Mouse (Mus musculus) telencephalon, adult 2 months (tissue): Measurements from ENCODE around the gene 6330409D20Rik.

ENCODE experiments used
- DNase-seq: peaks from one replicate; pipeline ENCODE4 v3.0.0-alpha.2; 2011; ENCODE audit warnings: low read depth, low spot score

6330409D20Rik gene

DNA sequence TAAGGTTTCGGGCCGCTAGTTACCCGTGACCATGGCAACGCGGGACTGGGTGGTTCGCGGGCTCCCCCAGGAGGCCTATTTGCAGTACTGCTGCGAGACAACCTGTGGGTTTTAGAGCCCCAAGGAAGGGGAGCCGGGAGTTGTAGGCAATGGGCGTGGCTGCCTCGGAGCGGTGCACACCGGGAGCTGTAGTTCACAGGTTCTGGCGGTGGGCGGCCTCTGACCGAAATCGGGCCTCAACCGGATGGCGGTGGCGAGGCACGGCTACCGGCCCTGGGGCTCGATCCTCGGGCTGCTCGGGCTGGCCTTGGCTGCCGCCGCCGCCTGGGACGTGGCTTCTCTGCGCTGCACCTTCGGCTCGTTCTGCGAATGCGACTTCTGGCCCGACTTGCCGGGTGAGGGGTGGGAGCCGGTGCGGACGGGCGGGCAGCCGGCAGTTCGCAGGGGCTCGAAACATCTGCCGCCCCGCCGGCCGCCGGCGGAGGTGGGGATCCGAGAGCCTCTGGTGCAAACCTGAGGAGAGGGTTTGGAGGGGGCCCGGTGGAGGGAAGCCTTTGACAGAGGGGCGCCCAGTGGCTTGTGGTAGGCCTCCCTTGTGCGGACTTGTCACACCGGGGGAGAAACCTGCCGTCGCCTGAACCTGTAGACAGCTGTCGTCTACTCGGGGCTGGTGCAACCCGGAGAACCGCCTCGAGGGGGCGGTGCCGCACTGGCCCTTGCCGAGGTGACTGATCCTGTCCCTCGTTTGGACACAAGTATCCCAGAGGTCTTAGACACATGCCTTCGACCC is 16.4 kb upstream of the 6330409D20Rik start, which contains the start of gene Tor2a:
Tor2a (plus strand) TSS at position 179 of the 790 bp plus-strand sequence.
- peak; percentile 96 for DNase-seq

DNA sequence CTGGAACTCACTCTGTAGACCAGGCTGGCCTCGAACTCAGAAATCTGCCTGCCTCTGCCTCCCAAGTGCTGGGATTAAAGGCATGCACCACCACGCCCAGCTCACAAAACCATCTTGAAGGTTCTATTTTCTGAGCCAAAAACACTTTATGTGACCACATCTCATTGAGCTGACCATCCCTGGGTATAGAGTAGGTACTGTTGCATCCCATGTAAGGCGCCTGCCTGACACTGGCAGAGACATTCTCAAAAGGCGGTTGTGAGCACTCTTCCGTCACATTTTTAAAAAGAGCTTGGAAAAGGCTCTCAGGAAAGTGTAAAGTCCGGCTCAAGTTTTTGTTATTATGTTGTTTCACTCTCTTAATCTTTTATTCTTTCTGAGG is 15.8 kb upstream of the 6330409D20Rik start:
- no peak for DNase-seq

DNA sequence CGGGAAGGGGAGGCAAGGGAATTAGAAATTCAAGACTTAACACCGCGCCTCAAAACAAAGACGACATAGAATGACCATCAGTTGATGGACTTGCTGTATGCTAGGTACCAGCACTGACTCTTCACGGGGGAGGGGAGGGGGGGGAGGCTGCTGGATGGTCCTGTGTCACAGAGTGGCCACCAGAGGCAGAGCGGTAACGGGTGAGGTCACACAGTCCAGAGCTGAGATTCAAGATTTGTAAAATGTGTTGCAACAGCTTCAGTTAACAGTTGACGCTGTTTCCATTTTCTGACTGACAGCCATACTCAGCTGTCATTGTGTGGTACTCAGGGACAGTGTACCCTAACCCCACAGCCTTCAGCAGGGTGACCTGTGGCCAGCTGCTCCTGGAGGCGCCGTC is 11.4 kb upstream of the 6330409D20Rik start:
- DNase-seq = no peak

DNA sequence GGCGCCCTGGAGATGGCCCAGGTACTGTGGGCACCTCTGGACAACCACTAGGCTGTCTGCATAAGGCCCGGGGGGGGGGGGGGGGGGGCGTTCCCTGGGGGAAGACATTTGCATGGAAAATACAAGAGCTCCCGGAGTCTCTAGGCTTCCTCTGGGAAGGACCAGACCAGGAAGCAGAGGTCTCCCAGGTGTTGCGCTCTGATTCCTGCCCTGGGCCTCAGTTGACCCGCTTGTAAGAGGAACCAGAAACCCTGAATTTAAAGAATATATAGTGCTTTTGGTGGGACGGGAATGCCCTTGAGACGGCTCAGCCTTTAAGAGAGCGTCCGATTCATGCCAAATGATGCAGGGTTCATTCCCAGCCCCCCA is 10.8 kb upstream of the 6330409D20Rik start:
- no peak for DNase-seq

DNA sequence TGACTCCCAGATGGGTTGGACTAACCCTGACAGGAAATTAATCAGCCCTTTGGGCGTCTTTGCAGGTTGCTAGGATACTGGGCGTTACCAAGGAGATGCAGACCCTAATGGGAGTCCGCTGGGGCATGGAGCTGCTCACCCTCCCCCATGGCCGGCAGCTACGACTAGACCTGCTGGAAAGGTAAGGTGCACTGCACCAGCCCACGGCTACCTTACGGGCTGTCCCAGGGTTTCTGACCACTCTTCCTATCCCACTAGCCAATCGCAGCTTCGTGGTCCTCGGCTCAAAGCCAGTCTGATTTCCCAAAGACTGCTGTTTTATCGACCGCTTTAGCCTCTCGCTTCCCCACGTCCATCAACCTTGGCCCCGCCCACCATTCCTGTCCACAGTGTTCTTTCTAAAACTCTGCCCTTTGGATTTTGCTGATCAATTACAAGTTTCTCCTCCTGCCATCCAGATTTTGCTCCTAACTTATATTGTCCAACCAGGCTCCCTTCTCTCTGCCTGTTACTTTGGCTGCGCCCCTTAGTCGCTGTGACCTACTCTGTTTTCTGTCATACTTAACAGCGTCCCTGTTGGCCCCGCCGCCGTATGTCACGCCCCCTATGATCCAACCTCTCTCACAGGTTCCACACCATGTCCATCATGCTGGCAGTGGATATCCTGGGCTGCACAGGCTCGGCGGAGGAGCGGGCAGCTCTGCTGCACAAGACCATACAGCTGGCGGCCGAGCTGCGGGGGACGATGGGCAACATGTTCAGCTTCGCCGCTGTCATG is 10.3 kb upstream of the 6330409D20Rik start:
- no peak for DNase-seq

DNA sequence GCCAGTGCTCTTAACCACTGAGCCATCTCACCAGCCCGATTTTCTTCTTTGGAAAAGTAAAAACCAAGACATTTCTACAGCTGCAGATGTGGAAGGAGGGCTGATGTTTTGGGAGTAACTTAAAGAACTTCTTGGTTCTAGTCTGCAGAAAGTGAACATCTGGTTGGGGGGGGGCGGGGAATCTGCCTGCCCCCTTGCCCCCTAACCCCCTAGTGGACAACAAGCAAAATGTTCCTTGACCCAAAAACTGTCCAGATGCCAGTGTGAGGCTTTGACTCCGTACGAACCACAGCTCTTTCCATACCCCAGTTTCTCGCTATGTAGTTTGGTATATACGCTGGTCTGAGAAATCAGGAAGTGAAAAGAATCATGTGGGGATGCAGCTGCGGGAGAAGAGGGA is 9.4 kb upstream of the 6330409D20Rik start:
- DNase-seq = no peak

DNA sequence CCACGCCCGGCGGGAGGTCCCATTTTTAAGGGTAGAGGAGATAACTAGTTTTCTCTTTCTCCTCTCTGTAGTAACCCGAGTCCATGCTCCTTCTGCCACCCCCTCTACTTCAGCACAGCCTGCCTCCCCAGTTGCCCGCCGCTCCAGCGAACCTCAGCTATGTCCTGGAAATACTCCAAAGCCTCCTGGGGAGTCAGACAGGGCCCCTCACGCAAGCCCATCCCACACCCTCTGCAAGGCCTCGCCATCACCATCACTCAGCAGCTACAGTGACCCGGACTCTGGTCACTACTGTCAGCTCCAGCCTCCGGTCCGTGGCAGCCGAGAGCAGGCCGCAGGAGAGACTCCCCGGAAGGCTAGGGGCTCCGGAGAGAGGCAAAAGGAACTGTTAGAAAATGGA is 8.3 kb upstream of the 6330409D20Rik start:
- DNase-seq = no peak

DNA sequence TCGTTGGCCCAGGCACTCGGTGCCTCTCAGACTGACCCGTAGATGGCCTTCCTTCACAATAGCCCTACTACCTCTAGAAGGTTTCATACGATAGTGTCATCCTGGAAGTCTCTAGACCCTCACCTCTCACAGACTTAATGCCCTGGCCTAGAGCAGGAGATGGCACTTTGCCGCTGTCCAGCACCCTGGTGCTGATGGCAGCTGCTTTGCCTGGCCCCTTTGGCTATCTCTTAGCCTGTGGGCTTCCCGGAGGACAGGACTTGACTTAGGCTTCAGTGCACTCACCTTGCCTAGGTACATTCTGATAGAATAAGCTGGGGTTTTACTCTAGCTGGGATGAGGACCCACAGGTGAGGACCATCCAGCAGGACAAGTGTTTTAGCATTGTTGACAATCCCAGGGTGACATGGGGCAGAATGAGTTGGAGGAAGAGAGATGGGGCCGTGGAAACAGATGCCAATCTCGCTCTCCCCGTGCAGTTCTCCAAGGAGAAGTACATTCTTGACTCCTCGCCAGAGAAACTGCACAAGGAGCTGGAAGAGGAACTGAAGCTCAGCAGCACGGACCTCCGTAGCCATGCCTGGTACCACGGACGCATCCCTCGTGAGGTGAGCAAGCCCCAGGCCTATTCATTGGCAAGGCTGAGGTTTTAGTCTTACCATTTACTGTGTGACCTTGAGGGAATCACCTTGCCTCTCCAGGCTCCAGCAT is 3.6 kb upstream of the 6330409D20Rik start:
- no peak for DNase-seq

DNA sequence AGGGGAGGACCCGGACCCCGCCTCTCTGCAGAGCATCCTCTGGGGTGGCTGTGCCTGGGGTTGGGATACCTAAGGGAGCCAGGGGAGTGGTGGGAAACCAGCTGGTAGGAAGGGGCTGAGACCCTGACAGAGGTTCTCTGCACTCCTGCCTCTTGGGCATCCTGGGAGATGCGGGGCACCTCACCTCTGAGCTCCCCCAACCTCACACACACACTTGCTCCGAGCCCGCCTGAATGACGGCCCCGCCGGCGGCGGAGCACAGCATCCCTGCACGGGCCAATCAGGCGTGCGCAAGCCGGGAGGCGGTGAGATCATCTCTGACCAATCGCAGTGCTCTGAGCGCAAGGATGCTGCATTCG is 1.3 kb upstream of the 6330409D20Rik start:
- peak; percentile 82 for DNase-seq

DNA sequence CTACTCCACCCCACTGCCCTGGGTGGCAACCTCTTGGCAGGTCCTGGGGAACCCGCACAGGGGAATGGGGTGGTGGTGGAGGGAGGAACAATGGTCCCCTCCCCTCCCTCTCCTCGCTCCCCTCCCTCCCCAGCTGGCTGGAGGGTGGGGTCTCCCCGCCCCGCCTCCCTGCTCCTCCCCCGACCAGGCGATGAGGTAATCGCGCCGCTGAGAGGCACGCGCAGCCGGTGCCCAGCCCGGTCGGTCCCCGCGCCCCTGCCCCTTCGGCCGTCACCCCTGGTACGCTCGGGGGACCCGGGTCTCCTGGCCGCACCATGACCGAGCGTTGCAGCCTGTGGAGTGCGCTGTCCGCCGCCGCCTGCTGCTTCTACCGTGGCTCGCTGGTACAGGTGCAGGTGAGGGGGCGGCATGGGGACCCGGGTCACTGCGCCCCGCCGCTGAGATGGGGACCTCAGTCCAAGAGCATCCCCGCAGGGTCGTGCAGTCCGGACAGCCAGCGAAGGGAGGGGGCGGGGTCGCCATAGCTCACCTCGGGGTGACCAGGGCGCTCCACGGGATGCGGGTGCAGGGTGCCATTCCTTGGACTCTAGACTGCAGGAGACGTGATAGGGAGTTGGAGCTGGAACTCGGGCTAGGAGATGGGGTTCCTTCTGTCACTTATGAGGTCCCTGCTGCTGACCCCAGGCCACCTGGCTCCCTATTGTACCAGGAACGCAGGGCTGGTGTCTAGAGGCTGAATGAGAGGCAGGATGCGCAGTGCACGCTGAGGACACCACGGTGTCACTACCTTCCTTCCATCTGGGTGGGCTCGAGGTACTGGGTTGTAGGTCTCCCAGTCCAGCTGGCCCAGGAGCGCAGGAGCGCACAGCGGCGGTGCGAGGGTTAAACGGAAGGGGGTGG is 707 bp upstream of the 6330409D20Rik start:
- DNase-seq = no peak

DNA sequence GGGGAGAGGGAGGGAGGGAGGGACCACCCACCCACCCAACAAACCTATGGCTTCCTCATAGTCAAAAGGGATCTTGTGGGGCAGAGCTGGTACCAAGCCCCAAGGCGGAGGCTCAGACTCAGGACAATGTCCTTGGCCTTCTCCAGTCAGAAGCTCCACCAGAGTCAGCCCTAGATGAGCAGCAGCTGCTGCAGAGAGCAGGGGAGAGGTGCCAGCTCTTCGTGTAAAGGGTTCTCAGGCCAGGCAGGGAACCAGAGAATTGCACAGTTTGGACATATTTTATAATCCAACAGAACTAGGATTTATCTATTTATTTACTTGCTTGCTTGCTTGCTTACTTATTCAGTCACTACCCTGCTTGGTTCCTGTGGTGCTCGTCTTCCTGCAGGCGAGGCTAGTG is 1.5 kb downstream of the 6330409D20Rik start:
- no peak for DNase-seq

DNA sequence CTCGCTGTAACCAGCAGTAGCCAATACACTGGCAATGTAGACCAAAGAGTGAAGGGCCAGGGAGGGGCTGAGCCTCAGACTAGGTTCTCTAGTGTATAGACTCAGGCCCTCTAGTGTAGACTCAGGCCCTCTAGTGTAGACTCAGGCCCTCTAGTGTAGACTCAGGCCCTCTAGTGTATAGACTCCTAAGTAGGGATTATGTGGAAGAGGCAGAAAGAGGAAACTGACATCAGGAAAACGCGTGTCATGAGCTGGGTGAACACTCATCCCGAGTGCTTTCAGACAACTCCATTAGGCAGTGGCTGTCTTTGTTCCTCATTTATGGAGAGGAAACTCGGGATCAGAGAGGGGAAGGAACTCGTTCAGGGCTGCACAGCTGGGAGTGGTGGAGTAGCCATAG is 3.8 kb downstream of the 6330409D20Rik start:
- DNase-seq = no peak

DNA sequence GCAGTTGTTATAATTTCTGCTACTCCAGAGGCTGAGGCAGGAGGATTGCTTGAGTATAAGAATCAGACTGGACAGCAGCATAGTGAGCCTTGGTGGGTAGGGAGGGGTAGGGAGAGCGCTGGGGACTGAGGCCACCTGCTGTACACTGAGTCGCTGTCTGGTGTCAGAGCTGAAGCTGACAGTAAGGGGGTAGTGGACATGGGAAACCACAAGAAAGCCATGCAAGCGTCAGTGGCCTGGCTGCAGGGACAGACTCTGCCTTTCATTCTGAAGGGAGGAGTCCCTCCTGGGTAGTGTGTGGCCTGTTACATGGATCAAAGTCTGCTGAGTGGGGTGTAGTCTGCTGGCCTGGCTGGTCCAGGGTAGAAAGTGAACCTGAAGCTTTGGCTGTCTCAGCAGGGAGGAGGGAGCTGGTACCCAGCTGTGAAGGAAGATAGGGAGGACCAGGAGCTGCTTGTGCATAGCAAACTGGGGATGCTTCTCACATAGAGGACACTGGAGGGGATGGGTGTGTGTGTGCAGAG is 4.4 kb downstream of the 6330409D20Rik start:
- DNase-seq = no peak

DNA sequence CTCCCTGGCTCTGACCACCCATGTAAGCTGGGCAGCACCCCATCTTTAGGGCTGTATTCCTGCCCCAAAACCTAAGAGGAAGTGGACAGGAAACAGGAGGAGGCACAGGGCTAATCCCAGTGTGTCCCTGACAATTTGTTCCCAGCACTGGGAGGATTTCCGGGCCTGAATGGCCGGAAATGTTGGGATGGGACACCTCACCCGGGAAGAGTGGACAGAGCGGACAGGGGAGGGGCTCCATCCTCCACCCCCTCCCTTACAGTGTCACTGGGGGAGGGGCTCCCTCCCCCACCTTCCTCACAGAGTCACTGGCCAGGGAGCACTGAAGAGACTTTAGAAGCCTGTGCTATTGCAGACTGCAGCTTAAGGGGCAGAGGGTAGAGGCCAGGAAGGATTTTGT is 5.9 kb downstream of the 6330409D20Rik start:
- DNase-seq = no peak

DNA sequence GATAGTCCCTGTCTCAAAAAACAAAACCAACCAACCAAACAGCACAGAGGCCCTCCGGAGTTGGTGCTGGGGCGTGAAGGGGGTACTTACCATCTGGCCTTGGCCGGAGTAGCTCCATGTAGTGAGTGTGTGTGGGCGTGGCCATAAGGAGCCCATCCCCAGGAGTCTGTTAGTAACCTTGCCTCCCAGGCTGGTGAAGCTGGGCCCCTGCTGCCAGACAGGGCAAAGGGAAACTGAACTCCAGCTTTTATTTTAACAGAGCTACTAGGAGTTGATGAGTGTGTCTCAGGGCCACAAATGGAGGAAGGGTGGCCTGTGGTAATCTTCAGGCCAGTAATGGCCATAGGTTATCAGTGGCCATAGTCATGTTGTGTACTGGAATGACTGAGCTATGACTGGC is 6.3 kb downstream of the 6330409D20Rik start:
- DNase-seq = no peak

DNA sequence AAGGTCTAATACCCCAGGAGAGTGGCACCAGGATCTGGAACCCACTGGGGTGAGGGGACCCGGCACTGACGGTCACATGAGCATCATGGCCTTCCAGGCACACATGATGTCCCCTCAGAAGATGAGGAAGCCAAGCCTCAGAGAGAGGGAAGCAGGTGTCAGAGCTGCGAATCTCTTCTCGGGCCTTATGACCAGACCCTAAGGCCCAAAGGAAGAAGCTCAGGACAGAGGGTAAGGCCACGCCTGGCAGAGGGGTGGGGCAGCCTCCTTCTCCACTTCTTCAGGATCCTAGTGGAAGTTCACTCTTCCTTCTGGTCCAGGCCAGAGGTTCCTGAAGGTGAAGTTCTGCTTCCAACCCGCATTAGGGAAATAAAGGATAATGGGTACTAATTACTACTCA is 8.1 kb downstream of the 6330409D20Rik start:
- DNase-seq = no peak

DNA sequence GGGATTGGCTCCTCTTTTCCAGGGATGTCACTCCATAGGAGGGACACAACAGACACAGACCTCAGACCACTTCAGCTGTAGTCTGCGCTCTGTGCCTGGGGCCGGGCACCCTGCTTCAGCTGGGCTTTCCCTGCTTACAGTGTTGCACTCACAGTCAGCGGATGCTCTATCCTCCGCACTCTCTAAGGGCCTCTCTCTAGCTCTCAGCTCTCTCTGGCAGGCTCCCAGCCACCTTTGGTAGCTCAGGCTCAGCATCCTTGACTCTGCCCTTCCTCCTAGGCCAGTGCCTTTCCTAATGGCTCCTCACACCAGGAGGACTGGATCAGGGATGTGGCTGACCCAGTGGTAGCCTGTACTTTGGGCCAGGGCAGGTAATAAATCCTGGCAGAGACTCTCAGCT is 8.9 kb downstream of the 6330409D20Rik start:
- no peak for DNase-seq

DNA sequence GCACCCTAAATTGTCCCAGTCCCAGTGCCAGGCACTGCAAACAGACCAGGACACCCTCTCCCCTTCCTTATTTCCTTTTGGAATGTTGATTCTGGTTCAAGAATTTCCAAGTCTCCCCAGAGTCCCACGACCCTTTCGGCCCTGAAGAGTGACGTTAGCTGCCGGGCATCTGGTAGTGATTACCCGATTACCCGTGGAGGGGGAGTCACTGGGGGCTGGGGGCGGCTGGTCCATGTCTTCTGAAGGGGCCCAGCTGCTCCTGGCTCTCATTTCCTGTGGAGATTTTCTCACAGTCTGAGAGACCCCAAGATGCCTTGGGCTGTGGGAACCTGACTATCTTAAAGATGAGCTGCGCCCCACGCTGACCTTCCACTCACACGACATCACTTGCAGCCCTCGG is 10.0 kb downstream of the 6330409D20Rik start:
- DNase-seq = no peak

DNA sequence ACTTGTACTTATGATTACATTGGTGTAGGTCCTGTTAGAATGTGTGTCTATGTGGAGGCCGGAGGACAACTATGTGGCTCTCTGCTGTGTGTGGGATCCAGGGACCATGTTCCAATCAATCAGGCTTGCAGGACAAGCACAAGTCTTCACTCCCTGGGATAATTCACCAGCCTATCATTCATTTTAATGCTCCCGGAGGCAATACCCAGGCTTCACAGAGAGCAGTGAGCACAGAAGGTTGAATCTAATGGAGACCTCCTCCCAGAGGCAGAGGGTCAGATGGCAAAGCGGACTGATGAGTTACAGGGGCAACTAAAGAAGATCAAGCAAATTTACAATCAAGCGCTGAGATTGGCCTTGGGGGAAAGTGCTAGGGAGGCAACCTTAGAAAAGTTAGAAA is 11.3 kb downstream of the 6330409D20Rik start:
- no peak for DNase-seq

DNA sequence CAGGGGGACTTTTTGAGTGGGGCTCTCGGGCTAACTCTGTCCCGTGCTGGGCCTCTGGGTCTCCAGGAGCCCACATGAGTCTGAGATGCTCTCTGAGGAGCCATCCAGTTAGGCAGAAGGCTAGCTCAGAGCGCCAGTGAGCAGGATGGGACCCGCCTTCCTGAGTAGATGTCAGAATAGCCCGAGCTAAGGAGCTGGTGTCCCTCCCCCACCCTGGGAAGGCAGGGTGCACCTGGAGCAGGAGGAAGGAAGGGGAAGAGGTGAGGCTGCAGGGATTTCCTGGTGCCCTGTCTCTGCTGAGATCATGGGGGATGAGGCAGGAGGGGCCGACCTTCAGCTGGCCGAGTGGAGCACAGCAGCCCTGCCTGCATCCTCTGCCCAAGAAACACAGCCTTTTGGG is 12.4 kb downstream of the 6330409D20Rik start:
- no peak for DNase-seq

DNA sequence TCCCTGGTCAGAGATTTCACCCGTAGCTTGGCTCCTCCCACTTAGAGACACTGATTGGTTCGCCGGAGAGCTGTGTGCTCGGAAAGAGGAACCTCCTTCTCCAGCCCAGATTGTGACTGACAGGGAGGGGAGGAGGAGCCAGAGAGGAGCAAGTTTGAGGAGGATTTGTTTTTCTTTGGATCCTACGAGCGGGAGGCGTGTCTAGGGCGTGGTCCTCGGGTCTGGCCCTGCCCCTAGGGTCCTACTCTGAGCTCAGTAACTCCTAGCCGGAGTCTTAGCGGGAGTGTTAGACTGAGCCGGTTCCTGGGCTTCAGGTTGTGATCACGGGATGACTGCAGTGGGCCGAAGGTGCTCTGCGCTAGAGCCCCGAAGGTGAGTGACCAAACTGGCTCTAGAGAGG is 13.4 kb downstream of the 6330409D20Rik start:
- DNase-seq = peak; percentile 90
